Mouse (Mus musculus): ENCODE results near the gene Gja3.

Gja3 gene

DNA sequence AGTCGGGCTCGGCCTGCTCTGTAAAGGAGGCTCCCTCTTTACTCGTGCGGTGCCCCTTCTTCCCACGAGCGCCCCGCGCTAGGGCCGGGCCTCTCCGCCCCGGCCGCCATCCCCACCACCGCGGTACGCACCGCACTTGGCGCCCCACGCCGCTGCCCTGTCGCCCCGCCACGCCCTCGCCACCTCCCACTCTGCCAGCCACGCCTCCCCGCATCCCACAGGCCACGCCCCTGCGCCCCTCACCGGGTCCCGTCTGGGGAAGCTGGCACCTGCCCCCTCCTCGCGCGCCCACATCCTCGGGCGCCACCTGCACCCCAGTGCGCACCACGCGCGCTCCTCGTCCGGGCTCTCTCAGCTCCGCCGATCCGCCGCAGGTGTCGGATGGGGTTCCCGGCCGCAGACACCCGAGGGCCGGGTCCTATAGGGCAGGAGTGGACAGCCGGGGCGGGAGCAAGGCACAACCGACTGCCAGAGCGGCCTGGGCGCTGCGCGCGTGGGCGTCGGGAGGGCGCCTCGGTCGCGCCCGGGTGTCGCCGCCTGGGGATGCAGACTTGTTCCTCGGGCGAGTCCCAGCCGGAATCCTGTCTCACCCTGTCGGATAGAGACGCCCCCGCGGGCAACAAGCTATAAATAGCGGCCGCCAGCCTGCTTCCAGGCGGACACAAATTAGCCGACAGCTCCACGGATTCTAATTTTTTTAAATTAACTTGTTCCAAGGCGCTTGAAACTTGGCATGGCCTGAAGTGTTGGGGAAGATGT lies at the start of gene Gja3:
TSS of gene Gja3 (minus strand) at position 538 of the 759 bp plus-strand sequence.
- peak in 1 of 2 experiments; percentile 10 for DNase-seq (ENCODE audit: low spot score in 2 of 2)

DNA sequence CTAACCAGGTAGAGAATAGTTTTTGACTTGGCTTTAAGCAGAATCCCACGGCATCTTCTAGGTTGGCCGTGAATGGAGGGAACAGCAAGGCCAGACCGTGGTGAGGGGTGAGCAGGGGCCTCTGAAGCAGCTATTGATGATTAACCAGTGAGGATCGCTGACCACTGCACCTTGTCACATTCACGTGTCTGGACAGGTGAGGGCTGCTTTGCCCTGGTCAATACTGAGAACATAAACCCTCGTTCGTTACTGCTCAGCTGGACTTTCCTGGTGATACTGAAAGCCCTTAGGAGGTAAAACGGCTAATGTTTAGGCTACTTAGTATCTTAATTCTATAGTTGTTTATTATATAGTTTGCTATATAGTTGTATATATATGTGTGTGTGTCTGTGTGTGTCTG lies 49.2 kb upstream of the Gja3 start:
- no peak for DNase-seq (ENCODE audit: low spot score in 2 of 2)

DNA sequence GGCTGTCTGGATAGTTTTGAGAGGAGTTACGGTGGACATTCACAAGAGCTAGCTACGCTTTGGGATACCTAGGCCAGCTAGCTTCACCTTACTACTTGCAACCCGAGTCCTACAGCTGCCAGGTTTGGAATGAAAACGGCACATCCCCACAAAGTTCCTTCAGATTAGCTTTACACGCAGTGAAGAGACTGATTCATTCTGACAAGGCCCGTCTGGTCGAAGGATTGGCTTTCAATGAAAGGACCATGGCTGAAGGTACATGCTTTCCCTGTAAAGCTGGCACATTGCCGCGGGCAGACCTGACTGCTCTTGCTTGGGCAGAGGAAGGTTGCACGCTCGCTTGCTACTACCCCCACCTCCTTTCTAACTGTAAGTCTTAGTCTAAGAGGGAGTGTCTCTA lies 47.8 kb upstream of the Gja3 start:
- no peak for DNase-seq (ENCODE audit: low spot score in 2 of 2)

DNA sequence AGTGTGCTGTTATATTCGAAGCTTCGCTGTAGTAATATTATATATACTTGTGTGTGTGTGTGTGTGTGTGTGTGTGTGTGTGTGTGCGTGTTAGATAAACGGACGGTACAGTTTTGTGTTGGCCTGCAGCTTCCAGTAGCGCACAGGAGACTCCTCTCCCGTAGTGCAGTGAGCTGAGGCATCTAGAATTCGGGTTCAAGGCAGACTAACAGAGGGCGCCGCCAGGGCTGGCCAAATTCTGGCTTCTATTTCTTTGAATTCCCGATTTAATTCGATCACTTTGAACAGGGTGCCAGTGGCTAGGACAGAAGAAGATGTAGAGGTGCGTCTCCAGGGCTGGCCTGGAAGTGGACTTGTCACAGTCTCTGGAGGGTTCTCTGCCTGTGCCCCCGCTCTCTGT lies 47.2 kb upstream of the Gja3 start:
- DNase-seq (ENCODE audit: low spot score in 2 of 2) = no peak

DNA sequence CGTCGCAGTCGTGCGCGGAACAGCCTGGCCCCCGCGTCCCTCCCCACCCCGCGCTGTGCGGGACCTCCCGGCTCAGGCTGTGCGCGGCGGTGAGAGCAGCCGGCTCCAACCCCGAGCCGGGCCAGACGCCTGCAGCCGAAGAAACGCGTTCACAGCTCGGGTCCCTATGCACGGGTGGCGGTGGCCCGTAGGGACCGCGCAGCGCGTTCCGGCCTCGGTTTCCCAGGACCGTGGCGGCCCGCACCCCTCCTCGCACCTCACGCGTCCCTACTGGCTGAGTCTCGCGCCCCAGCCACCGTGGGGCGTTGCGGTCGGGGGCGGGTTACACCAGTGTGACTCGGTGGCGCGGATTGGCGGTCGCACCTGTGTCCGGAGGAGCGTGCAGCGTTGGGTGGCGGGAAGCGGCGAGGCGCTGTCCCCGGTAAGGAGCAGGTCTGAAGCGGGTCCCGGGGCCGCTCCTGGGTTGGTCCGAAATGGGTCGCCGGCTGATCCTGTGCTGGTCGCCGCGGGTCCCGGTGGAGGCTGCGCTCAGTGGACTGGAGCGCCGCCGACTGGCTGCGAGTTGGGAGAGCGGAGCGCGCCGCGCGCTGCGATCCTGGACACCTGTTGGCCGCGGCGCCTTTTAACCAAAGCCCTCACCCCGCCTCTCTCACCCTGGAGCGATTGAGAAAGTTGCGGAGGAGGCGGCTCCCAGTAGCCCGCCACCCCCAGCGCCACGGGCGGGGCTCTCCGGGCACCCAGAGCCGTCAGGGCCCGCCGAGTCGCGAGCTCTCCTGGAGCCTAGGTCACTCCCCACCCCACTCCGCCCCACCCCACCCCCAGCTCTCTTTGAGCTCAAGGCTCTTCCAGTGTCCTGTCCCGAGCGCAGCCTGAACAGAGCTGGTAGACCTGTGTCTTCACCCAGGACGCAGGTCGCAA lies 46.5 kb upstream of the Gja3 start, which contains the start of gene Gjb2:
TSS of gene Gjb2 (minus strand) at position 597 of the 918 bp plus-strand sequence.
- peak in 1 of 2 experiments; percentile 17 for DNase-seq (ENCODE audit: low spot score in 2 of 2)

DNA sequence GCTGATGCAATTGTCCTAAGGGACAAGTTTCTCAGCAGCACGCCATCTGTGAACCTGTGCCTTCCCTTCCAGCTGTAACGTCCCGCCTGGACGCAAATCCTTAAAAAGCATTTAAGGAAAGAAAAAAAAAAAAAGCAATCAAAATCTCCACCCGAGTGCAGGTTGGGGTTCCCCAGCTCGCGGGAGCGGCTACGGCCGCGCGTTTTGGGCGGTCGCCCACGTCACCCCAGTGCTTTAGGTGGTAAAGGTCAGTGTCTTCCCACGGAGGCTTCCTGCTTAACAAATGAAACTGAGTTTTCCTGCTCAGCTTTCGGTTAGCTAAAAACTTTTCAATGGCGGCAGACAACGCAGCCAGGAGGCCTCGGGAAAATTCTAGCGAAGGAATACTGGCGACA lies 45.8 kb upstream of the Gja3 start:
- no peak for DNase-seq (ENCODE audit: low spot score in 2 of 2)

DNA sequence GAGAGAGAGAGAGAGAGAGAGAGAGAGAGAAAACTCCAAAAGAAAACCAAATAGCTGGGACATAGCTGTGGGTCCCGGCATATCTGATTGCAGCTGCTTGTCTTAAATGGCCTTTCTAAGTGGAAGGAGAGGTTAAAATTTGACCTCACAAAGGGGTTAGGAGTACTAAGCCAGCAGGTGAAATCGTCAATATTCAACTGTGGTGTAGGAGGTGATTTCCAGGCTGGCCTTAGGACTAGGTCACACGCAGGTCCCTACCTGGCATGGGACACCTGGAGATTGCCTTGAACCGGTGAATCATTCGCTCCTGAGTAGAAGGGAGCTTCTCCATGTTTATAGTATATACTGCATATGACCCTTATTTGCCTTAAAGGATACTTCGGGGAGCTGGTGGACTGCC lies 45.2 kb upstream of the Gja3 start:
- no peak for DNase-seq (ENCODE audit: low spot score in 2 of 2)

DNA sequence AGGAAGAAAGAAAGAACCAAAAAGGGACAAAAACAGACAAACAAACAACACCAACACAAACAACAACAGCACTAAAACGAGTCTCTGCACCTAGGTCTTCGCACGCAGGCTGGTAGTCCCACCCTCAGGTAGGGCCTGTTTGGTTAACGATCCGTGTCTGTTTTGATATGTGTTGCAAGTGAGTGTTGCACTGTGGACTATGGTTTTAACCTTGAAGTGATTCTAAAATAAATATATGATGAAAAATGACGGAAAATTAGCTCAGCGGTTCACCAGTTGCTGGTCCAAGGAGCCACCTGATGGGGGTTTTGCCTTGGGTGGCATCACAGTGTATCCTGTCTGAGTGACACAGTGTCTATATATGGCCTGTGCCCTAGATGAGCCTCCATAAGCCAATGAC lies 43.7 kb upstream of the Gja3 start:
- DNase-seq (ENCODE audit: low spot score in 2 of 2) = no peak

DNA sequence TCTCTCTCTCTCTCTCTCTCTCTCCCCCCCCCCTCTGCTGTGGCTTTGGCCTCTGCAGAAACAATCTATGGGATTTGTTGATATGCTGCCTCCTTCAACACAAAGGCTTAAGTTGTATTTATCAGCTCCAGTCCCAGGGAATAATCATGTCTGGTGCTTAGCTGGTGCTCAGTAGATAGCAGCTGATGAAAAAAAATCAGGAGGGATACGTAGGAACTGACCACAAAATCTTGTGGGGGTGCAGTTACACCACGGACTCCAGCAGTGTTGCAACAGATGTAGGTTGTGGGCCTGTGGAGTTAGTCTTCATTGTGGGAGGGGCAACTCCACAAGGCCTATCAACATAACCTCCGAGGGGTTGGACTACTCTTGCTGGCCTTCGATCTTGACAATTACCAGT lies 38.0 kb upstream of the Gja3 start:
- no peak for DNase-seq (ENCODE audit: low spot score in 2 of 2)

DNA sequence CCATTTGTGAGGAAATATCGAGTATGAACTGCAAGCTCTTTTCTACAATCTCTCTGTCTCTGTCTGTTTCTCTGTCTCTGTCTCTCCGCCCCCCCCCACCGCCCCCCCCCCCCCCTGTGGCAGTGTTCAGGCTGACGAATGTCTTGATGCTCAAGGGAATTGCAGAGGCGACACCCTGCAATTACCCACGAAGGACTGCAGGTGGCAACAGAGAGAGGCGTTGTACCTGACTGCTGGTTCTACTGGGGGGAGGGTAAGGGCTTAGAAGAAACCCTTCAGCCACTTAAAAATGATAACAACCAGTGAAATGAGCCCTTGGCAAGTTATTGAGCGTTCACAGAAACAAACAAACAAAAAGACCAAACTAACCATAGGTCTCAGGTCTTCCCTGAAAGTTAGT lies 35.1 kb upstream of the Gja3 start:
- DNase-seq (ENCODE audit: low spot score in 2 of 2) = peak in 1 of 2 experiments; percentile 69

DNA sequence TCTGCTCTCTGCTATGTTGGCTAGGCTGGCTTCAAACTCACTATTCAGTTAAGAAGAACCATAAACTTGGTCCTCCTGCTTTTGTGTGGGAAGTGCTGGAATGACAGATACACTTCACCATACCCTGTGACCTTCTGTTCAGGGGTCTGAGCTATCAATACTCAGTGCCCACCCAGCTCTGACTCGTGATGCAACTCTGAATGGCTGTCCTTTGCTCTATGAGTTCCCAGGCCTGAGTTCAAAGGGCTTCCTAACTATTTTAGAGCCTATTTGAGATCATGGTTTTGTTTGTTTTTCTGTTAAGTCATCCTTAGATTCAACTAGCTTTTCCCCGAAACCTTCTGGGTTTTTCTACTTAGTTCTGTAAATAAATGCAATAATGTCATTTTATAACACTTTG lies 32.1 kb upstream of the Gja3 start:
- DNase-seq (ENCODE audit: low spot score in 2 of 2) = no peak

DNA sequence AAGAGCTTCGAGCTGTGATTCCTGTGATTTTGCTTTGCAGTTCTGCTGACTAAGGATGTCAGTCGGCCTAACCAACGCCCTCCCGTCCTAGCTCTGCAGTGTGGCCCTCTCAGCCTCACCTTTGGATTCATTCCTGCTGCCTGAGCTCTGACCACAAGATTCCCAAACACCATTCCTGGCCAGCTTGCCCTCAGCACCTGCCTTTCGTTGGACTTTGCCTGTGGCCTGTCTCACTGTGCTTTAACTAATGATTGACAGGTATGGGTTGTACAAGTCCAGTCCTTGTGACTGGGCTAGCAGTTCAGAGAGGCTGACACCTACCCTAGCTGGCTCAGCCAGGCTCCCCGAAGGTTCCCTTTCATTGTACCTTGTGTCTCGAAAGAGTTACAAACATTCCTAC lies 31.2 kb upstream of the Gja3 start:
- DNase-seq (ENCODE audit: low spot score in 2 of 2) = no peak

DNA sequence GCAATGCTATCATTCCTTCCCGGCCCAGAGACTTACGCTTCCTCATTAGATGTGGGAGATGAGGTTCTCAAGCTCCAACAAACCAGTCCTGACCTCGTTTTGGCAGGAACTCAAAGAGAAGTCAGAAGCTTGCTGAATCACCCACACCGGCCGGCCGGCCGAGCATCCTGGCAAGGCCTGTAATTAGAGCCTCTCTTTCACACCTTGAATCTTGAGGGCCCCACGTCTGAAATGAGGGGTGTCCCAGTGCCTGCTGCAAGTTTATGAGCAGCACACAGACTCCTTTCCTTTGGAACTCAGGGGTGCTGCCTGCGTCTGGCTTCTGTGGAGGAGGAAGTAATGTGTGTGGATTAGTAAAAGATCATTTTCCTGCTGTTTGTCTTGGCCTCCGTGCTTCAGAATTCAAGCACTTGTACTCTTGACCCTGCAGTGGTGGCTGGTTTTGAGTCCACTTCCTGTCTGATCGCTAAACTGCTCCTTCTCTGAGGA lies 26.3 kb upstream of the Gja3 start:
- DNase-seq (ENCODE audit: low spot score in 2 of 2) = no peak

DNA sequence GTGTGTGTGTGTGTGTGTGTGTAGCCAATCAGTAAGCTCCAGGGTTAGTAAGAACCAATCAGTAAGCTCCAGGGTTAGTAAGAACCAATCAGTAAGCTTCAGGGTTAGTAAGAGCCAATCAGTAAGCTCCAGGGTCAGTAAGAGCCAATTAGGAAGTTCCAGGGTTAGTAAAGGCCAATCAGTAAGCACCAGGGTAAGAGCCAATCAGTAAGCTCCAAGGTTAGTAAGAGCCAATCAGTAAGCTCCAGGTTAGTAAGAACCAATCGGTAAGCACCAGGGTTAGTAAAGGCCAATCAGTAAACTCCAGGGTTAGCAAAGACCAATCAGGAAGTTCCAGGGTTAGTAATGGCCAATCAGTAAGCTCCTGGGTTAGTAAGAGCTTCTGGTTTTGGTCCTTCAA lies 25.0 kb upstream of the Gja3 start:
- DNase-seq (ENCODE audit: low spot score in 2 of 2) = no peak

DNA sequence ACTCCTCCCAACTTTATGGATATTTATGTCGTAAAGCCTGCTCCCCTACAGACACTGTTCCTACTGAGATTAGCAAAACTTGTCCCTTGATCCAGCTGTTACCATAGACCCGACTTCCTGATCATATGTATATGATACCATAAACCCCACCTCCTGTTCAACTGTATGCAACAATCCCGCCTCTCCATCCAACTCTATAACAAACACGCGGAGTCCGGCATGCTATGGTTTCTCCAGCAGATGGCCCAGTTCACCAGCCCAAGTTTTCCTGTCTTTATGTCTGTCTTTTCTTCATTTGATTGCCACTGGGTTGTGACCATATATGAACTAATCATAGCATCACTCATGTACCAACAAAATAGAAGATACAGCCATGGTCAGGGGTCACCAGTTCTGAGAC lies 17.6 kb upstream of the Gja3 start:
- DNase-seq (ENCODE audit: low spot score in 2 of 2) = no peak

DNA sequence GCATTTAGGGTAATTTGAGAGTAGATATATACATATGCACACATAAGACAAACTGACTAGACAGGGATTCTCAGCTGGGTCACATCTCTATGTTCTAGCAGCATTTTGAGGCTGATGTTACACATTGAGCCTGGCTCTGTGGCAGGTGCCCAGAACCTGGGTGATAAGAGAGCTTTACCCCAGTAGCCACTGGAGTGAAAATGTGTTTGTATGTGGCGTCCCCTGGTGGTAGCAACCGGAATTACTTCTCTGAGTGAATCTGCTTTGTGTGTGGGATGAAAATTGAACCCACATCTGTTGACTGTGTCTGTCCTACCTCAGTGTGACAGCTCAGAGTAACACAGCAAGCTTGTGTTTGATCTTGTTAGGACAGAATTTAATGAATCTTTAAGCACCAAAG lies 12.0 kb upstream of the Gja3 start:
- DNase-seq (ENCODE audit: low spot score in 2 of 2) = peak in 1 of 2 experiments; percentile 29

DNA sequence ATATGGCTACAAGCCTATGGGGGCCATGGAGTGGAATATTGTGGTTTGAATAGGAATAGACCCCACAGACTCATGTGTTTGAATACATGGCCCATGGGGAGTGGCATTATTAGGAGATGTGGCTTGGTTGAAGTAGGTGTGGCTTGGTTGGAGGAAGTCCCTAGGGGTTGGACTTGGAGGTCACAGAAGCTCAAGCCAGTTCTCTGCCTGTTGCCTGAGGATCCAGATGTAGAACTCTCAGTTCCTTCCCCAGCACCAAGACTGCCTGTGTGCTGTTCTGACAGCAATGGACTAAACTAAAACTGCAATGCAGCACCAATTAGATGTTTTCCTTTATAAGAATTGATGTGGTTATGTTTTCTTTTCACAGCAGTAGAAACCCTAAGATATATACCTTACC lies 8.2 kb upstream of the Gja3 start:
- DNase-seq (ENCODE audit: low spot score in 2 of 2) = no peak

DNA sequence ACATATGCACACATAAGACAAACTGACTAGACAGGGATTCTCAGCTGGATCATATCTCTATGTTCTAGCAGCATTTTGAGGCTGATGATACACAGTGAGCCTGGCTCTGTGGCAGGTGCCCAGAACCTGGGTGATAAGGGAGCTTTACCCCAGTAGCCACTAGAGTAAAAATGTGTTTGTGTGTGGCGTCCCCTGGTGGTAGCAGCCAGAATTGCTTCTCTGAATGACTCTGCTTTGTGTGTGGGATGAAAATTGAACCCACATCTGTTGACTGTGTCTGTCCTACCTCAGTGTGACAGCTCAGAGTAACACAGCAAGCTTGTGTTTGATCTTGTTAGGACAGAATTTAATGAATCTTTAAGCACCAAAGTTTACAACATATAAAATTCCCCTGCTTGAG lies 2.2 kb upstream of the Gja3 start:
- peak in 1 of 2 experiments; percentile 81 for DNase-seq (ENCODE audit: low spot score in 2 of 2)

DNA sequence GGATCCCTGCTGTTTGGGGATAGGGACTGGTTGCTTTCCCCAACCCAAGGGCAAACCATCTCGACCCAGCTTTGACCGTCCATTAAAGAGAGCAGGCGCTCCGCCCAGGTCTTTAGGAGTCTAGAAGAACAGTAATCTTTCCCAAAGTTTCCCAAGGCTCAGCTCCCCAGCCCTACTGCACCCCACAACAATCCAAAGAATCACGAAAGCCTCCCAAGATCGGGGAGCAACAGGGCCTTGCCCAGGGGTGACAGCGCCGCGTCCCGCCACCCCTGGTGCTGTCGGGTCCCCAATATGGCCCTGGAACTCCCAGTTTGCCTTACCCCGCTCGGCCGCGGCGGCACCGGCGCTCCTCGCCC lies 717 bp downstream of the Gja3 start:
- DNase-seq (ENCODE audit: low spot score in 2 of 2) = no peak

DNA sequence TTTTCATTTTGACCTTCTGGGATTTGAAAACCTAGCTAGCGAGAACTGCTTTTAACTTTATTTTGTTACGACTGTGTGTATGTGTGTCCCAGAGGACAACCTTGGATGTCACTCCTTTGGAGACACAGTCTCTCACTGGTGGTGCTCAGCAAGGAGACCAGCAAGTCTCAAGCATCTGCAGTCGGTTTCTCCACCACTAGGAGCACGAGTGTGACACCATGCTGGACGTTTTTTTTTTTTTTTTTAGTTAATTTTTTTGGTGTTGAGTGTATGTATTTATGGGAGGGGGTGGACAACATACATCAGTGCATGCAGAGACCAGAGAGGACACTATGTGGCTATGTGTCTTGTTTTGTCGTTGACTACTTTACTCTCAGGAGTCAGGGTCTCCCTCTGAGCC lies 5.2 kb downstream of the Gja3 start:
- DNase-seq (ENCODE audit: low spot score in 2 of 2) = no peak

DNA sequence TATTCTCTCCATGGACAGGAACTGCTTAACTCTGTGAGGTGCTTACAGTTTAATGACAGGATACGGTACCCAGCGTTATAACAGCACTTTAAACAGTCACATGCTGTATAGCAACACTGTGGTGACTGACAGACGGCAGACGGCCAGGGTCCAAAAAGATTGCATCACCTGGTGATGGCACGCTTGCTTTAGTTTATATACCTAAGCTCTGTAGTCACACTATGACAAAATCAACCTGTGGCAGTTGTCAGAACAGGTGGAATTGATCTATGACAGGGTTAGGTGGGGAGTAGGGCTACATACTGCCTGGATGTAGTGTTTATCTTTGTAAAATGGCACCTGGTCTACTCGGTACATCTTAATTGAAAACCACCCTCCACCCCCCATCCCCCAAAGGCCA lies 14.0 kb downstream of the Gja3 start:
- no peak for DNase-seq (ENCODE audit: low spot score in 2 of 2)

DNA sequence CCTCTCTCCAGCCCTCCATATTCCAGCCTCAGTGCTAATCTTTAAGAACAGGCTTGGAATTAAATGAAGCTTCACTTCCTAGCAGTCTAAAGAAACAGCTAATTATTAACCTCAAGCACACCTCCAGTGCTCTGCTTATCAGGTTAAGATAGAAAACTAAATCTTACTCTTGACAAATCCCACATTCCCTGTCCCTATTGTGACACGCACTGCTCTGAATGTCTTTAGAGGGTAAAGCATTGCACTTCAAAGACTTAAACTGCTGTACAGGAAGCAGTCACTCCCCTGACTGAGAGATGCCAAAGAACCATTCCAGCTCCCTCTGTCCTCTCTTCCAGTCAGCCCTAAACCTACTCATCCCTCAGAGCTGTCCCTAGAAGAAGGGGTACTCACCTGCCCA lies 16.5 kb downstream of the Gja3 start:
- no peak for DNase-seq (ENCODE audit: low spot score in 2 of 2)

DNA sequence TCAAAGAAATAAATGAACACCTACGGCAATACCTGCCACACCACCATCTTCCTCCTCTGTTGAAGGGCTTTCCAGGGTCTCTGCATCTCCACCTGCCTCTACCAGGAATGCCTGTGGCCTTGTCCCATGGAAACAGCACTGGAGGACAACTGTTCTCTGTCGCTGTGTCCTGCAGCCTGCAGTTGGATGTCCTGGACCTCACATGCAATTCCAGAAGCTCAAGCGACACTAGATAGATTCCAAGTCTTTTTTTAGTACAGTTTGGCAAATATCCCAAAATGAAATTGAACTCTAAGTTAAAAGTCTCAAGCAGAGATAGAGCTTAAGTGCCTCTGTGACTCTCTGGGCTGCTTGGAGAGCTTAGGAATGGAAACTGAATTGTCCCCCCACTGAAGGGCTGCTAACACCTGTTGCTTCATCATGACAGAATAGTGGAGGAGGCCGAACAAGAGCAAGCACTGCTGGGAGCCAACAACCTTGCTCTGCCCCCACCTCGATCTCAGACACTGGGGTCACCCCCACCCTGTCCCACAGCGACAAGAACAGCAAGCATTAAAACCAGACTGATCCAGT lies 22.9 kb downstream of the Gja3 start:
- no peak for DNase-seq (ENCODE audit: low spot score in 2 of 2)
